Mouse (Mus musculus) liver, postnatal 0 days (tissue): ENCODE measurements around the gene Zcchc24. TPM values are rescaled to one million over a fixed set of nuclear protein-coding genes. Genes with fewer than 3 reads are reported as not detected.

Experiments used
- ATAC-seq: fragments of 200-750 bp; cut with Nextera tagmentation; 2 replicates; pipeline ENCODE4 v1.8.0; 2017; ENCODE audit warnings: mild to moderate bottlenecking, moderate library complexity
- DNase-seq: peaks from one replicate; pipeline ENCODE4 v3.0.0-alpha.2; 2016
- H3K27ac ChIP-seq: fragments of 300-500 bp; sonication (generic); 2 replicates; pipeline ENCODE4 v1.5.1; 2014; ENCODE audit warnings: antibody characterized with exemption, moderate library complexity, mild to moderate bottlenecking, low read depth
- H3K27me3 ChIP-seq: fragments of 300-500 bp; sonication (generic); 2 replicates; pipeline ENCODE4 v1.6.1; 2014; ENCODE audit warnings: low read length, control low read depth, mixed read lengths; ENCODE audit not compliant: insufficient read depth
- H3K36me3 ChIP-seq: fragments of 300-500 bp; sonication (generic); replicated peaks from 2 replicates; pipeline ENCODE4 v1.6.1; 2014; ENCODE audit warnings: mild to moderate bottlenecking, control low read depth, low read length, moderate library complexity, mixed read lengths; ENCODE audit not compliant: insufficient read depth
- H3K4me1 ChIP-seq: fragments of 300-500 bp; sonication (generic); 2 replicates; pipeline ENCODE4 v1.6.1; 2014; ENCODE audit warnings: antibody characterized with exemption, mild to moderate bottlenecking, control low read depth; ENCODE audit not compliant: insufficient read depth
- H3K4me2 ChIP-seq: fragments of 300-500 bp; sonication (generic); 2 replicates; pipeline ENCODE4 v1.6.1; 2014; ENCODE audit warnings: low read depth, mild to moderate bottlenecking, low read length, moderate library complexity, mixed read lengths
- H3K4me3 ChIP-seq: fragments of 300-500 bp; sonication (generic); 2 replicates; pipeline ENCODE4 v1.5.1; 2014; ENCODE audit warnings: low read depth, low read length
- H3K9ac ChIP-seq: fragments of 300-500 bp; sonication (generic); replicated peaks from 2 replicates; pipeline ENCODE4 v1.6.1; 2014; ENCODE audit warnings: mild to moderate bottlenecking, moderate library complexity
- H3K9me3 ChIP-seq: fragments of 300-500 bp; sonication (generic); 2 replicates; pipeline ENCODE4 v1.6.1; 2016; ENCODE audit warnings: mild to moderate bottlenecking, control low read depth, low read length, mixed read lengths
- CTCF ChIP-seq: sonication (generic); IDR thresholded peaks from 2 replicates; pipeline ENCODE4 v1.5.1; 2016; ENCODE audit warnings: antibody characterized with exemption, low read depth
- EP300 ChIP-seq: IDR thresholded peaks from 2 replicates; pipeline ENCODE4 v1.6.1; 2016; ENCODE audit warnings: antibody characterized with exemption, low read depth, mild to moderate bottlenecking
- WGBS: fragments of 180-500 bp; shearing (Covaris S2); extraction: QIAGEN DNeasy Blood & Tissue Kit; methylation state at CpG from one replicate; pipeline ENCODE4 v1.1.7; 2014; ENCODE audit not compliant: insufficient replicate concordance; 5-methylcytosine and 5-hydroxymethylcytosine counted together
- polyA plus RNA-seq: library from polyadenylated mRNA; unstranded; fragments of >200 nt; fragmentation: Nextera tagmentation; extraction: Ambion mirVana; gene quantifications from 2 replicates; pipeline ENCODE4 v1.2.1, GENCODE M21; 2015

The Zcchc24 gene
- polyA plus RNA-seq, 1 experiment from 2014 or later: 13.8 TPM

GRCm38 (mm10) chr14:25666668-25667376 is 102.0 kb downstream of the Zcchc24 start:
- ATAC-seq (no peak; the same call in 1 of the 2 replicates), DNase-seq (no peak)
- no peak overlapping the region for H3K4me2 ChIP-seq
- H3K9me3 ChIP-seq: no peaks in the 10 kb centered on the region
- H3K36me3 ChIP-seq: peaks cover 33% of the 10 kb centered on the region
- TF ChIP-seq EP300 (no peak), CTCF (peak; percentile 65)
- 79% methylated on average over 2 of the region's 2 CpGs for WGBS
- H3K27me3 ChIP-seq: no peaks in the 10 kb centered on the region
- peaks cover 4% of the 10 kb centered on the region; the same call in 1 of the 2 replicates for H3K4me1 ChIP-seq
- H3K4me3 ChIP-seq: no peak overlapping the region
- H3K27ac ChIP-seq: no peak overlapping the region
- no peak overlapping the region for H3K9ac ChIP-seq

- Histone ChIP-seq H3K4me1 (peaks cover 4% of the 10 kb centered on the region; the same call in 1 of the 2 replicates), H3K36me3 (peaks cover 44% of the 10 kb centered on the region), H3K4me2 (no peak overlapping the region), H3K4me3 (no peak overlapping the region), H3K27ac (no peak overlapping the region), H3K9me3 (no peaks in the 10 kb centered on the region), H3K27me3 (no peaks in the 10 kb centered on the region), H3K9ac (no peak overlapping the region)
- WGBS: 85% methylated on average over 19 of the region's 19 CpGs
- TF ChIP-seq CTCF (no peak), EP300 (no peak)
- ATAC-seq: no peak
- no peak for DNase-seq
Observed at GRCm38 (mm10) chr14:25665314-25665970, 103.4 kb downstream of the Zcchc24 start.

GRCm38 (mm10) chr14:25664310-25664695 is 104.5 kb downstream of the Zcchc24 start:
- TF ChIP-seq CTCF: no peak
- TF ChIP-seq EP300: no peak
- Histone ChIP-seq H3K9me3 (no peaks in the 10 kb centered on the region), H3K27ac (no peak overlapping the region), H3K4me1 (peaks cover 4% of the 10 kb centered on the region; the same call in 1 of the 2 replicates), H3K4me3 (no peak overlapping the region), H3K27me3 (no peaks in the 10 kb centered on the region), H3K4me2 (no peak overlapping the region), H3K9ac (no peak overlapping the region), H3K36me3 (peaks cover 48% of the 10 kb centered on the region)
- no peak for DNase-seq
- ATAC-seq: no peak
- WGBS: 77% methylated on average over 7 of the region's 7 CpGs

GRCm38 (mm10) chr14:25663649-25664309 is 105.1 kb downstream of the Zcchc24 start:
- Histone ChIP-seq H3K27ac (no peak overlapping the region), H3K36me3 (peaks cover 53% of the 10 kb centered on the region), H3K9me3 (no peaks in the 10 kb centered on the region), H3K4me3 (no peak overlapping the region), H3K4me2 (no peak overlapping the region), H3K9ac (no peak overlapping the region), H3K27me3 (no peaks in the 10 kb centered on the region), H3K4me1 (peaks cover 4% of the 10 kb centered on the region; the same call in 1 of the 2 replicates)
- TF ChIP-seq CTCF (no peak), EP300 (no peak)
- ATAC-seq (no peak), DNase-seq (no peak)
- 80% methylated on average over 7 of the region's 7 CpGs for WGBS

Other genes starting within 250 kb of the Zcchc24 start
- gene Ppif, start 74.9 kb downstream of the Zcchc24 start, polyA plus RNA-seq: 36.0 and 38.4 TPM in 2 replicates
- 13.1 and 13.9 TPM in 2 replicates for gene Anxa11, start 73.1 kb upstream of the Zcchc24 start, polyA plus RNA-seq
- gene Plac9a, start 134.1 kb upstream of the Zcchc24 start, polyA plus RNA-seq: not detected in 2 replicates
- gene Tmem254a, start 158.6 kb upstream of the Zcchc24 start, polyA plus RNA-seq: 2.4 and 2.6 TPM in 2 replicates
- 0.06 and 0.12 TPM in 2 replicates for gene Cphx1, start 169.3 kb upstream of the Zcchc24 start, polyA plus RNA-seq
- not detected in 2 replicates for gene Duxbl1, start 209.5 kb upstream of the Zcchc24 start, polyA plus RNA-seq